Mouse (Mus musculus): ENCODE measurements at regions not wholly inside any gene's neighbourhood (a gene's known extent, or its start where the extent isn't known, plus 50 kb on each side); places are given as distances from the start of the nearest gene placed in this dataset.

GRCm38 (mm10) chr5:51384278-51384677 is 183.2 kb downstream of the Ppargc1a start:
- TF ChIP-seq CTCF (IDR thresholded peaks at IDR 0.05; ENCODE audit: low read depth): no peak
- TF ChIP-seq EP300 (optimal IDR thresholded peaks at IDR 0.05): no peak

Data from stomach, postnatal 0 days (tissue).